Mouse (Mus musculus): Measurements from ENCODE around the gene Ppp1cb. TPM values are rescaled to one million over a fixed set of nuclear protein-coding genes. Genes with fewer than 3 reads are reported as not detected.

Gene Ppp1cb
- total and polyA plus RNA-seq, 2 experiments from 2014 or later: 166 to 209 TPM

DNA sequence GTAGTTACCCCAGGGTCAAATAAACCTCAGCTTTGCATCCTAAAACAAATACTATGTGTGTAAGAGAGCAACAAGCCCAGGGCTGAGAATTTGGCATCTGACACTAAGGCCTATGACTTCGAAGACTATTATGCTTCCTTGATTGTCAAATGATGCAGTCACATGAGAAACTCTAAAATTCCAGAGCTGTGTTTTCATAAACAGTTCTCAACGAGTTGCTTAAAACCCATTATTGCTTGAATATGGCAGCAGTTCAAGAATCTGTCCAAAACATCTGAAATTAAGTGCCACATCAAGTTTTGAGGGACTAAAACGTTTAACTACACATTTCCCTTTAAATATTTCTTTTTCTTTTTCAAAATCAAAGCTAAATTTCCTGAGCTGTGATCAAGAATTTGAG is 50.1 kb downstream of the Ppp1cb start:
- H3K9ac ChIP-seq: no peak overlapping the region
- H3K27me3 ChIP-seq (ENCODE audit: insufficient read depth, low read length): no peaks in the 10 kb centered on the region
- no peaks in the 10 kb centered on the region for H3K9me3 ChIP-seq (ENCODE audit: low read length)
- no peak for TF ChIP-seq CTCF (IDR thresholded peaks at IDR 0.05; ENCODE audit: low read depth)
- H3K36me3 ChIP-seq (ENCODE audit: insufficient read depth): no peaks in the 10 kb centered on the region
- DNase-seq (no peak), ATAC-seq (no peak)
- 52% methylated on average over 3 of the region's 3 CpGs for WGBS
- no peak overlapping the region for H3K27ac ChIP-seq (ENCODE audit: low read depth, low read length)
- no peak overlapping the region for H3K4me3 ChIP-seq (ENCODE audit: low read depth, low read length)
- H3K4me1 ChIP-seq (ENCODE audit: insufficient read depth): no peaks in the 10 kb centered on the region
- no peak overlapping the region for H3K4me2 ChIP-seq (ENCODE audit: low read depth)

- Histone ChIP-seq H3K9ac (no peak overlapping the region), H3K36me3 (ENCODE audit: insufficient read depth) (peaks cover 3% of the 10 kb centered on the region; the same call in 1 of the 2 replicates), H3K9me3 (ENCODE audit: low read length) (no peaks in the 10 kb centered on the region), H3K4me3 (ENCODE audit: low read depth, low read length) (no peak overlapping the region), H3K27me3 (ENCODE audit: insufficient read depth, low read length) (no peaks in the 10 kb centered on the region), H3K4me2 (ENCODE audit: low read depth) (no peak overlapping the region), H3K27ac (ENCODE audit: low read depth, low read length) (no peak overlapping the region), H3K4me1 (ENCODE audit: insufficient read depth) (no peaks in the 10 kb centered on the region)
- DNase-seq: no peak
- TF ChIP-seq CTCF (IDR thresholded peaks at IDR 0.05; ENCODE audit: low read depth): peak; percentile 41
- 58% methylated on average over 1 of the region's 1 CpGs for WGBS
- no peak for ATAC-seq
Observed at GRCm38 (mm10) chr5:32520381-32520780, 61.7 kb downstream of the Ppp1cb start.

DNA sequence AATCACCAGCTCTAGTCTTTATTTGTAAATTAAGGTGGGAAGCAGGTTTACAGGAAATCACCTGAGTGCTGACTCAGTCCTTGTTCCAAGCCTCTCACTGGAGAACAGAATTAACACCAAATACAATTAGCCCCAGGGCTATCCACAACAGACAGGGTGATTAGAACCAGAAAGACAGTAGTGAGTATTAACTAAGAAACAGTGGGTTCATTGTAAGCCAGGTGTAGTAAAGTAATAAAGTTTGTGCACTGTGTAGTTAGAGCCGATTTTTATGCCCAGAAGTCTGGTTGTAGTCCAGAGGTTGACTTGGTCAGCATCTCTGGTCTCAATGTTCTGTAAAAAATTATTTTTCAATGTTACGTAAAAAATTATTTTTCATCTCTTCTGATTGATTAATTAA is 90.8 kb downstream of the Ppp1cb start:
- H3K9me3 ChIP-seq (ENCODE audit: low read length): no peaks in the 10 kb centered on the region
- no peaks in the 10 kb centered on the region for H3K27me3 ChIP-seq (ENCODE audit: insufficient read depth, low read length)
- no peaks in the 10 kb centered on the region for H3K4me1 ChIP-seq (ENCODE audit: insufficient read depth)
- TF ChIP-seq CTCF (IDR thresholded peaks at IDR 0.05; ENCODE audit: low read depth): no peak
- 84% methylated on average over 2 of the region's 2 CpGs for WGBS
- H3K27ac ChIP-seq (ENCODE audit: low read depth, low read length): no peak overlapping the region
- no peak for ATAC-seq
- no peaks in the 10 kb centered on the region for H3K36me3 ChIP-seq (ENCODE audit: insufficient read depth)
- H3K4me3 ChIP-seq (ENCODE audit: low read depth, low read length): no peak overlapping the region
- no peak overlapping the region for H3K4me2 ChIP-seq (ENCODE audit: low read depth)
- no peak overlapping the region for H3K9ac ChIP-seq
- DNase-seq: no peak

- Histone ChIP-seq H3K36me3 (ENCODE audit: insufficient read depth) (no peaks in the 10 kb centered on the region), H3K27ac (ENCODE audit: low read depth, low read length) (no peak overlapping the region), H3K27me3 (ENCODE audit: insufficient read depth, low read length) (no peaks in the 10 kb centered on the region), H3K4me1 (ENCODE audit: insufficient read depth) (no peaks in the 10 kb centered on the region), H3K9ac (no peak overlapping the region), H3K4me3 (ENCODE audit: low read depth, low read length) (no peak overlapping the region), H3K4me2 (ENCODE audit: low read depth) (no peak overlapping the region), H3K9me3 (ENCODE audit: low read length) (no peaks in the 10 kb centered on the region)
- DNase-seq (no peak), ATAC-seq (no peak)
- WGBS: 90% methylated on average over 1 of the region's 1 CpGs
- TF ChIP-seq CTCF (IDR thresholded peaks at IDR 0.05; ENCODE audit: low read depth): no peak
Observed at GRCm38 (mm10) chr5:32564697-32565096, 106.1 kb downstream of the Ppp1cb start.

Other genes starting within 250 kb of the Ppp1cb start
- 0.38 and 0.85 TPM in 2 replicates for gene Plb1, start 226.1 kb upstream of the Ppp1cb start, total RNA-seq (2014; rRNA removed)
- gene Plb1, start 226.1 kb upstream of the Ppp1cb start, polyA plus RNA-seq (2015; fragmentation: Nextera tagmentation; extraction: Ambion mirVana): 0.44 and 0.50 TPM in 2 replicates
- 29.6 and 32.9 TPM in 2 replicates for gene Yes1, start 152.3 kb downstream of the Ppp1cb start, total RNA-seq (2014; rRNA removed)
- 6.8 and 10.7 TPM in 2 replicates for gene Yes1, start 152.3 kb downstream of the Ppp1cb start, polyA plus RNA-seq (2015; fragmentation: Nextera tagmentation; extraction: Ambion mirVana)